Mouse (Mus musculus): ENCODE data around the gene Cldn13. TPM values are rescaled to one million over a fixed set of nuclear protein-coding genes. Genes with fewer than 3 reads are reported as not detected.
A peak's percentile ranks its signal among the peaks of the same experiment; 100 is the strongest.

The Cldn13 gene
- polyA plus RNA-seq, 1 experiment from 2014 or later = 152 TPM

- no peak overlapping the region for H3K9ac ChIP-seq (replicated peaks)
- H3K4me2 ChIP-seq (ENCODE audit: low read depth, low read length) = peak overlapping the region; percentile 16
- peaks cover 33% of the 10 kb centered on the region for H3K4me1 ChIP-seq (ENCODE audit: insufficient read depth)
- DNase-seq (peak; percentile 74), ATAC-seq (peak; percentile 87)
- H3K9me3 ChIP-seq (ENCODE audit: low read length) = no peaks in the 10 kb centered on the region
- no peaks in the 10 kb centered on the region for H3K36me3 ChIP-seq (replicated peaks; ENCODE audit: insufficient read depth, low read length)
- peak overlapping the region; percentile 93 for H3K27ac ChIP-seq (ENCODE audit: low read depth)
- peak; percentile 98 for TF ChIP-seq EP300 (IDR thresholded peaks at IDR 0.05; ENCODE audit: low read depth)
- TF ChIP-seq CTCF (IDR thresholded peaks at IDR 0.05; ENCODE audit: low read depth) = no peak
- WGBS (ENCODE audit: insufficient replicate concordance) = 42% methylated on average over 3 of the region's 3 CpGs
- H3K4me3 ChIP-seq (ENCODE audit: low read depth, low read length) = no peak overlapping the region
- no peaks in the 10 kb centered on the region for H3K27me3 ChIP-seq (ENCODE audit: insufficient read depth, low read length)
These were observed 3.8 kb upstream of the Cldn13 start for GRCm38 (mm10) chr5:134919097-134919496.

- Histone ChIP-seq H3K27me3 (ENCODE audit: insufficient read depth, low read length) (no peaks in the 10 kb centered on the region), H3K4me1 (ENCODE audit: insufficient read depth) (peaks cover 33% of the 10 kb centered on the region), H3K4me3 (ENCODE audit: low read depth, low read length) (no peak overlapping the region), H3K27ac (ENCODE audit: low read depth) (peak overlapping the region; percentile 93), H3K36me3 (replicated peaks; ENCODE audit: insufficient read depth, low read length) (no peaks in the 10 kb centered on the region), H3K9ac (replicated peaks) (peak overlapping the region; percentile 48), H3K4me2 (ENCODE audit: low read depth, low read length) (peak overlapping the region; percentile 57), H3K9me3 (ENCODE audit: low read length) (no peaks in the 10 kb centered on the region)
- DNase-seq (peak; percentile 88), ATAC-seq (no peak)
- TF ChIP-seq EP300 (IDR thresholded peaks at IDR 0.05; ENCODE audit: low read depth) (no peak), CTCF (IDR thresholded peaks at IDR 0.05; ENCODE audit: low read depth) (peak; percentile 95)
- WGBS (ENCODE audit: insufficient replicate concordance) = 42% methylated on average over 16 of the region's 16 CpGs
These were observed 2.9 kb upstream of the Cldn13 start for GRCm38 (mm10) chr5:134918071-134918832.

GRCm38 (mm10) chr5:134914510-134914909 lies 816 bp downstream of the Cldn13 start:
- WGBS (ENCODE audit: insufficient replicate concordance) = 46% methylated on average over 8 of the region's 8 CpGs
- Histone ChIP-seq H3K4me3 (ENCODE audit: low read depth, low read length) (peak overlapping the region; percentile 55), H3K27ac (ENCODE audit: low read depth) (peak overlapping the region; percentile 95), H3K9me3 (ENCODE audit: low read length) (no peaks in the 10 kb centered on the region), H3K36me3 (replicated peaks; ENCODE audit: insufficient read depth, low read length) (no peaks in the 10 kb centered on the region), H3K27me3 (ENCODE audit: insufficient read depth, low read length) (no peaks in the 10 kb centered on the region), H3K9ac (replicated peaks) (peak overlapping the region; percentile 75), H3K4me1 (ENCODE audit: insufficient read depth) (peaks cover 16% of the 10 kb centered on the region), H3K4me2 (ENCODE audit: low read depth, low read length) (peak overlapping the region; percentile 60)
- TF ChIP-seq CTCF (IDR thresholded peaks at IDR 0.05; ENCODE audit: low read depth) = no peak
- TF ChIP-seq EP300 (IDR thresholded peaks at IDR 0.05; ENCODE audit: low read depth) = no peak
- ATAC-seq (no peak), DNase-seq (peak; percentile 33)

- Histone ChIP-seq H3K27me3 (ENCODE audit: insufficient read depth, low read length) (no peaks in the 10 kb centered on the region), H3K27ac (ENCODE audit: low read depth) (peak overlapping the region; percentile 95), H3K36me3 (replicated peaks; ENCODE audit: insufficient read depth, low read length) (no peaks in the 10 kb centered on the region), H3K4me3 (ENCODE audit: low read depth, low read length) (peak overlapping the region; percentile 55), H3K4me1 (ENCODE audit: insufficient read depth) (peaks cover 13% of the 10 kb centered on the region), H3K9ac (replicated peaks) (peak overlapping the region; percentile 75), H3K9me3 (ENCODE audit: low read length) (no peaks in the 10 kb centered on the region), H3K4me2 (ENCODE audit: low read depth, low read length) (peak overlapping the region; percentile 60)
- ATAC-seq (peak; percentile 87), DNase-seq (peak; percentile 67)
- 47% methylated on average over 4 of the region's 4 CpGs for WGBS (ENCODE audit: insufficient replicate concordance)
- TF ChIP-seq CTCF (IDR thresholded peaks at IDR 0.05; ENCODE audit: low read depth) (no peak), EP300 (IDR thresholded peaks at IDR 0.05; ENCODE audit: low read depth) (peak; percentile 98)
These were observed 1.6 kb downstream of the Cldn13 start for GRCm38 (mm10) chr5:134913753-134914152.

GRCm38 (mm10) chr5:134913352-134913751 lies 2.0 kb downstream of the Cldn13 start:
- WGBS (ENCODE audit: insufficient replicate concordance) = 52% methylated on average over 3 of the region's 3 CpGs
- no peaks in the 10 kb centered on the region for H3K36me3 ChIP-seq (replicated peaks; ENCODE audit: insufficient read depth, low read length)
- DNase-seq = peak; percentile 23
- peak overlapping the region; percentile 95 for H3K27ac ChIP-seq (ENCODE audit: low read depth)
- H3K27me3 ChIP-seq (ENCODE audit: insufficient read depth, low read length) = no peaks in the 10 kb centered on the region
- H3K9ac ChIP-seq (replicated peaks) = peak overlapping the region; percentile 75
- peak; percentile 34 for ATAC-seq
- no peaks in the 10 kb centered on the region for H3K9me3 ChIP-seq (ENCODE audit: low read length)
- no peak for TF ChIP-seq CTCF (IDR thresholded peaks at IDR 0.05; ENCODE audit: low read depth)
- no peak for TF ChIP-seq EP300 (IDR thresholded peaks at IDR 0.05; ENCODE audit: low read depth)
- H3K4me3 ChIP-seq (ENCODE audit: low read depth, low read length) = peak overlapping the region; percentile 55
- H3K4me2 ChIP-seq (ENCODE audit: low read depth, low read length) = peak overlapping the region; percentile 60
- peaks cover 9% of the 10 kb centered on the region for H3K4me1 ChIP-seq (ENCODE audit: insufficient read depth)

GRCm38 (mm10) chr5:134911901-134912300 lies 3.4 kb downstream of the Cldn13 start:
- Histone ChIP-seq H3K27ac (ENCODE audit: low read depth) (0 out of 2 replicates have a peak overlapping the region, but pooled peaks have one; percentile 16), H3K4me2 (ENCODE audit: low read depth, low read length) (peak overlapping the region; percentile 60; the same call in 1 of the 2 replicates), H3K9ac (replicated peaks) (no peak overlapping the region), H3K27me3 (ENCODE audit: insufficient read depth, low read length) (no peaks in the 10 kb centered on the region), H3K36me3 (replicated peaks; ENCODE audit: insufficient read depth, low read length) (no peaks in the 10 kb centered on the region), H3K4me3 (ENCODE audit: low read depth, low read length) (no peak overlapping the region), H3K9me3 (ENCODE audit: low read length) (no peaks in the 10 kb centered on the region), H3K4me1 (ENCODE audit: insufficient read depth) (peaks cover 4% of the 10 kb centered on the region; the same call in 1 of the 2 replicates)
- no peak for TF ChIP-seq EP300 (IDR thresholded peaks at IDR 0.05; ENCODE audit: low read depth)
- TF ChIP-seq CTCF (IDR thresholded peaks at IDR 0.05; ENCODE audit: low read depth) = no peak
- DNase-seq (no peak), ATAC-seq (no peak)
- WGBS (ENCODE audit: insufficient replicate concordance) = 87% methylated on average over 2 of the region's 2 CpGs

All from liver, postnatal 0 days (tissue).